18 mouse cellular contexts compared by ENCODE assay signal in the genomic region with DNA sequence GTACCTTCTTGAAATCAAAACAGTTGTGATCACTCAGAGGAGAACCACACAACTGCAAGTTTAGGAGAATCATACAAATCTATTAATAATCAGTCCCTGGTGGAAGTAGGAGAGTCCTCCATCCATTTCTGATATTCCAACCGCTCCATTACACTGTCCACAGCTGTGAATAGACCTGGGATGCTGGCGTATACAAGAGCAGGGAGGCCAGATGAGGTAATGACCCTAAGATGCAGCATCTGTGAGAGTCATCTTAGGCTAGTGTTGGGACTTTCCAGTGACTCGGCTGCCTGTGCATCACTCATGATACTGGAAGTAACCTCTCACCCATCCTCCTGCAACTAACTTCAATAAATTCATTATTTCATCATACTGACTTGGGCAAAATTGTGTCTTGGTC.
DNase-seq lines count a peak whose midpoint lies in the region.
"Had no signal": no experiment of that assay in that cellular context is flagged by ENCODE, and none has a peak within 500 bp of the region (broad histone marks: within the 10 kb centered on the region; RNA-seq: fewer than 3 reads in every experiment).

No protein-coding gene starts in this region.

- peak; percentile 10 for DNase-seq in gastrocnemius, adult 18-20 months (ENCODE audit: low spot score)
- no peak for DNase-seq in gastrocnemius, postnatal 4 days (ENCODE audit: low spot score in 2 of 2)
- DNase-seq in gastrocnemius, postnatal 25 days: peak; percentile 19
- no peak for DNase-seq in gastrocnemius, adult 8-10 months (ENCODE audit: low spot score in 2 of 2)
- peak; percentile 40 for DNase-seq in 3T3-L1 (ENCODE audit: low read depth, low spot score)
- DNase-seq in MN1 (ENCODE audit: low spot score): peak; percentile 42
- no peak for DNase-seq in thymus, postnatal 4 days
- no peak for DNase-seq in urinary bladder, postnatal 10 days (ENCODE audit: low spot score)
- DNase-seq: adrenal gland, adult 2 months; adrenal gland, postnatal 10 days; adrenal gland, postnatal 25 days; B cell, adult 2 months; cerebellum, adult 11 months; cerebellum, adult 18-20 months; cerebellum, adult 9-10 months; cerebellum, postnatal 10 days; cerebellum, postnatal 25 days; forebrain, postnatal 0 days had no signal

Comparison
In these comparisons a context has a peak if more than half of its experiments do, and no peak if none do; other contexts are left out.
1. DNase-seq: peak in gastrocnemius, adult 18-20 months (single experiment), gastrocnemius, postnatal 25 days (single experiment), 3T3-L1 (single experiment) and MN1 (single experiment); none in gastrocnemius, postnatal 4 days (0 of 2), gastrocnemius, adult 8-10 months (0 of 2), thymus, postnatal 4 days (single experiment) and urinary bladder, postnatal 10 days (single experiment).